Mouse (Mus musculus) kidney, postnatal 4 days (tissue): Measurements from ENCODE around the gene Tmcc1.

Experiments used
- DNase-seq, 2 experiments: peaks; one replicate each; pipeline ENCODE4 v3.0.0; 2021; ENCODE audit warnings: mixed read lengths in 2 of 2

Tmcc1 gene

GRCm38 (mm10) chr6:116141696-116142095 is 51.6 kb downstream of the Tmcc1 start:
- DNase-seq: no peak

- DNase-seq: no peak
Observed at GRCm38 (mm10) chr6:116140782-116141181, 52.5 kb downstream of the Tmcc1 start.

- DNase-seq: no peak
Observed at GRCm38 (mm10) chr6:116139143-116139856, 54.0 kb downstream of the Tmcc1 start.

- DNase-seq: peak; percentile 21 to 31
Observed at GRCm38 (mm10) chr6:116135971-116136632, 57.2 kb downstream of the Tmcc1 start.

GRCm38 (mm10) chr6:116133756-116134155 is 59.5 kb downstream of the Tmcc1 start:
- DNase-seq: no peak

- DNase-seq: no peak
Observed at GRCm38 (mm10) chr6:116131771-116132170, 61.5 kb downstream of the Tmcc1 start.

- DNase-seq: peak; percentile 17 to 42
Observed at GRCm38 (mm10) chr6:116128710-116129109, 64.6 kb downstream of the Tmcc1 start.

- DNase-seq: no peak
Observed at GRCm38 (mm10) chr6:116127918-116128443, 65.3 kb downstream of the Tmcc1 start.

- no peak for DNase-seq
Observed at GRCm38 (mm10) chr6:116126577-116126976, 66.7 kb downstream of the Tmcc1 start.

- DNase-seq: no peak
Observed at GRCm38 (mm10) chr6:116122881-116123280, 70.4 kb downstream of the Tmcc1 start.

- DNase-seq: no peak
Observed at GRCm38 (mm10) chr6:116119669-116120068, 73.6 kb downstream of the Tmcc1 start.

GRCm38 (mm10) chr6:116116634-116117033 is 76.7 kb downstream of the Tmcc1 start:
- peak in 1 of 2 experiments; percentile 6 for DNase-seq

- DNase-seq: no peak
Observed at GRCm38 (mm10) chr6:116110588-116110987, 82.7 kb downstream of the Tmcc1 start.

- peak; percentile 64 to 74 for DNase-seq
Observed at GRCm38 (mm10) chr6:116107471-116108358, 85.6 kb downstream of the Tmcc1 start.

GRCm38 (mm10) chr6:116106967-116107470 is 86.3 kb downstream of the Tmcc1 start:
- no peak for DNase-seq

- no peak for DNase-seq
Observed at GRCm38 (mm10) chr6:116097579-116097978, 95.7 kb downstream of the Tmcc1 start.

GRCm38 (mm10) chr6:116089402-116089801 is 103.9 kb downstream of the Tmcc1 start:
- no peak for DNase-seq

- DNase-seq: no peak
Observed at GRCm38 (mm10) chr6:116086036-116086435, 107.2 kb downstream of the Tmcc1 start.

GRCm38 (mm10) chr6:116082239-116082638 is 111.0 kb downstream of the Tmcc1 start:
- no peak for DNase-seq

- DNase-seq: no peak
Observed at GRCm38 (mm10) chr6:116081375-116081774, 111.9 kb downstream of the Tmcc1 start.

- DNase-seq: no peak
Observed at GRCm38 (mm10) chr6:116080756-116081155, 112.5 kb downstream of the Tmcc1 start.

- DNase-seq: peak in 1 of 2 experiments; percentile 8
Observed at GRCm38 (mm10) chr6:116077608-116078007, 115.7 kb downstream of the Tmcc1 start.

- no peak for DNase-seq
Observed at GRCm38 (mm10) chr6:116074892-116075291, 118.4 kb downstream of the Tmcc1 start.
